Mouse (Mus musculus) hindbrain, postnatal 0 days (tissue): ENCODE results near the gene Car9. TPM values are rescaled to one million over a fixed set of nuclear protein-coding genes. Genes with fewer than 3 reads are reported as not detected.
"Not testable (repeated sequence)": the region's sequence is repeated elsewhere in the genome, so short reads cannot be mapped to it uniquely, and the experiment has no call there.

Experiments used
- ATAC-seq: fragments of 200-750 bp; cut with Nextera tagmentation; 2 replicates; pipeline ENCODE4 v1.8.0; 2017; ENCODE audit warnings: mild to moderate bottlenecking, moderate TSS enrichment, moderate library complexity
- DNase-seq: peaks from one replicate; pipeline ENCODE4 v3.0.0-alpha.2; 2015; ENCODE audit warnings: low spot score
- H3K27ac ChIP-seq: fragments of 300-500 bp; sonication (generic); 2 replicates; pipeline ENCODE4 v1.5.1; 2014; ENCODE audit warnings: mild to moderate bottlenecking
- H3K27me3 ChIP-seq: fragments of 300-500 bp; sonication (generic); 2 replicates; pipeline ENCODE4 v1.6.1; 2014; ENCODE audit warnings: low read length, mixed read lengths; ENCODE audit not compliant: insufficient read depth
- H3K36me3 ChIP-seq: fragments of 300-500 bp; sonication (generic); 2 replicates; pipeline ENCODE4 v1.6.1; 2014; ENCODE audit warnings: low read length, mixed read lengths; ENCODE audit not compliant: insufficient read depth
- H3K4me1 ChIP-seq: fragments of 300-500 bp; sonication (generic); 2 replicates; pipeline ENCODE4 v1.6.1; 2014; ENCODE audit warnings: antibody characterized with exemption, low read length, mixed read lengths; ENCODE audit not compliant: insufficient read depth
- H3K4me2 ChIP-seq: fragments of 300-500 bp; sonication (generic); 2 replicates; pipeline ENCODE4 v1.6.1; 2014; ENCODE audit warnings: low read depth, mild to moderate bottlenecking, low read length, moderate library complexity, mixed read lengths
- H3K4me3 ChIP-seq: fragments of 300-500 bp; sonication (generic); 2 replicates; pipeline ENCODE4 v1.5.1; 2014; ENCODE audit warnings: low read length
- H3K9ac ChIP-seq: fragments of 300-500 bp; sonication (generic); replicated peaks from 2 replicates; pipeline ENCODE4 v1.6.1; 2014; ENCODE audit warnings: mild to moderate bottlenecking, low read length, moderate library complexity, mixed read lengths
- H3K9me3 ChIP-seq: fragments of 300-500 bp; sonication (generic); 2 replicates; pipeline ENCODE4 v1.6.1; 2016; ENCODE audit warnings: low read length, mixed read lengths
- CTCF ChIP-seq: IDR thresholded peaks from 2 replicates; pipeline ENCODE4 v1.5.1; 2016; ENCODE audit warnings: antibody characterized with exemption, control low read depth, low read depth
- WGBS: fragments of 180-500 bp; shearing (Covaris S2); extraction: QIAGEN DNeasy Blood & Tissue Kit; methylation state at CpG from one replicate; pipeline ENCODE4 v1.1.7; 2014; 5-methylcytosine and 5-hydroxymethylcytosine counted together
- polyA plus RNA-seq: library from polyadenylated mRNA; unstranded; fragments of >200 nt; fragmentation: Nextera tagmentation; extraction: Ambion mirVana; gene quantifications from 2 replicates; pipeline ENCODE4 v1.2.1, GENCODE M21; 2015
- total RNA-seq: library from RNA; depleted of rRNA; stranded (reverse); fragments of >200 nt; gene quantifications from 2 replicates; pipeline ENCODE4 v1.2.3, GENCODE M21; 2014

The Car9 gene
- total and polyA plus RNA-seq, 2 experiments from 2014 or later = 0.26 to 0.50 TPM

- H3K4me3 ChIP-seq = no peak overlapping the region
- no peak for TF ChIP-seq CTCF
- H3K9ac ChIP-seq = no peak overlapping the region
- H3K27me3 ChIP-seq = no peaks in the 10 kb centered on the region
- no peaks in the 10 kb centered on the region for H3K9me3 ChIP-seq
- H3K36me3 ChIP-seq = peaks cover 65% of the 10 kb centered on the region
- no peak for DNase-seq
- WGBS = 82% methylated on average over 9 of the region's 9 CpGs
- H3K4me2 ChIP-seq = no peak overlapping the region
- no peaks in the 10 kb centered on the region for H3K4me1 ChIP-seq
- ATAC-seq = no peak
- no peak overlapping the region for H3K27ac ChIP-seq
These were observed 26.5 kb downstream of the Car9 start for GRCm38 (mm10) chr4:43533270-43533669.

- TF ChIP-seq CTCF = no peak
- Histone ChIP-seq H3K4me2 (no peak overlapping the region), H3K27me3 (no peaks in the 10 kb centered on the region), H3K9ac (no peak overlapping the region), H3K36me3 (peaks cover 88% of the 10 kb centered on the region), H3K9me3 (no peaks in the 10 kb centered on the region), H3K27ac (no peak overlapping the region), H3K4me3 (no peak overlapping the region), H3K4me1 (no peaks in the 10 kb centered on the region)
- 95% methylated on average over 8 of the region's 8 CpGs for WGBS
- ATAC-seq (no peak), DNase-seq (no peak)
These were observed 28.9 kb downstream of the Car9 start for GRCm38 (mm10) chr4:43535628-43536027.

- 96% methylated on average over 9 of the region's 9 CpGs for WGBS
- no peak for DNase-seq
- Histone ChIP-seq H3K9me3 (no peaks in the 10 kb centered on the region), H3K4me1 (no peaks in the 10 kb centered on the region), H3K9ac (no peak overlapping the region), H3K4me3 (no peak overlapping the region), H3K4me2 (no peak overlapping the region), H3K27ac (no peak overlapping the region), H3K27me3 (no peaks in the 10 kb centered on the region), H3K36me3 (peaks cover 91% of the 10 kb centered on the region)
- TF ChIP-seq CTCF = no peak
- no peak for ATAC-seq
These were observed 29.3 kb downstream of the Car9 start for GRCm38 (mm10) chr4:43536031-43536430.

GRCm38 (mm10) chr4:43542044-43542443 lies 35.3 kb downstream of the Car9 start:
- WGBS = 84% methylated on average over 3 of the region's 3 CpGs
- H3K9me3 ChIP-seq = no peaks in the 10 kb centered on the region
- H3K27ac ChIP-seq = no peak overlapping the region
- H3K27me3 ChIP-seq = no peaks in the 10 kb centered on the region
- no peak for DNase-seq
- ATAC-seq = no peak
- H3K36me3 ChIP-seq = peaks cover 93% of the 10 kb centered on the region
- no peak overlapping the region for H3K9ac ChIP-seq
- H3K4me2 ChIP-seq = no peak overlapping the region
- H3K4me3 ChIP-seq = no peak overlapping the region
- no peaks in the 10 kb centered on the region for H3K4me1 ChIP-seq
- no peak for TF ChIP-seq CTCF

- Histone ChIP-seq H3K9me3 (no peaks in the 10 kb centered on the region), H3K4me1 (no peaks in the 10 kb centered on the region), H3K36me3 (peaks cover 93% of the 10 kb centered on the region), H3K4me3 (no peak overlapping the region), H3K27me3 (no peaks in the 10 kb centered on the region), H3K4me2 (no peak overlapping the region), H3K9ac (no peak overlapping the region), H3K27ac (no peak overlapping the region)
- ATAC-seq = no peak
- 88% methylated on average over 12 of the region's 12 CpGs for WGBS
- no peak for TF ChIP-seq CTCF
- no peak for DNase-seq
These were observed 39.7 kb downstream of the Car9 start for GRCm38 (mm10) chr4:43546375-43547047.

- no peaks in the 10 kb centered on the region for H3K4me1 ChIP-seq
- H3K27ac ChIP-seq = no peak overlapping the region
- DNase-seq (no peak), ATAC-seq (no peak)
- H3K36me3 ChIP-seq = peaks cover 88% of the 10 kb centered on the region
- no peak overlapping the region for H3K4me2 ChIP-seq
- no peaks in the 10 kb centered on the region for H3K27me3 ChIP-seq
- no peaks in the 10 kb centered on the region for H3K9me3 ChIP-seq
- H3K4me3 ChIP-seq = no peak overlapping the region
- WGBS = 95% methylated on average over 8 of the region's 8 CpGs
- no peak overlapping the region for H3K9ac ChIP-seq
- TF ChIP-seq CTCF = no peak
These were observed 40.4 kb downstream of the Car9 start for GRCm38 (mm10) chr4:43547160-43547559.

- no peak for DNase-seq
- no peaks in the 10 kb centered on the region for H3K9me3 ChIP-seq
- H3K4me3 ChIP-seq = no peak overlapping the region
- no peaks in the 10 kb centered on the region for H3K27me3 ChIP-seq
- ATAC-seq = no peak
- TF ChIP-seq CTCF = no peak
- WGBS = 96% methylated on average over 12 of the region's 12 CpGs
- H3K4me1 ChIP-seq = no peaks in the 10 kb centered on the region
- H3K4me2 ChIP-seq = no peak overlapping the region
- H3K9ac ChIP-seq = no peak overlapping the region
- peaks cover 88% of the 10 kb centered on the region for H3K36me3 ChIP-seq
- no peak overlapping the region for H3K27ac ChIP-seq
These were observed 42.3 kb downstream of the Car9 start for GRCm38 (mm10) chr4:43549055-43549454.

GRCm38 (mm10) chr4:43551854-43552253 lies 45.1 kb downstream of the Car9 start:
- H3K36me3 ChIP-seq = peaks cover 82% of the 10 kb centered on the region
- not testable (repeated sequence) for H3K4me1 ChIP-seq
- WGBS = 87% methylated on average over 6 of the region's 6 CpGs

More at GRCm38 (mm10) chr4:43551854-43552253, 45.1 kb downstream of the Car9 start:
- not testable (repeated sequence) for DNase-seq, H3K4me2 ChIP-seq, H3K9me3 ChIP-seq, H3K27me3 ChIP-seq, H3K9ac ChIP-seq, ATAC-seq, H3K4me3 ChIP-seq, H3K27ac ChIP-seq
